Mouse (Mus musculus): Measurements from ENCODE around the gene 1700042G07Rik. TPM values are rescaled to one million over a fixed set of nuclear protein-coding genes. Genes with fewer than 3 reads are reported as not detected.

The 1700042G07Rik gene
- polyA plus RNA-seq, 1 experiment, result not detected

DNA sequence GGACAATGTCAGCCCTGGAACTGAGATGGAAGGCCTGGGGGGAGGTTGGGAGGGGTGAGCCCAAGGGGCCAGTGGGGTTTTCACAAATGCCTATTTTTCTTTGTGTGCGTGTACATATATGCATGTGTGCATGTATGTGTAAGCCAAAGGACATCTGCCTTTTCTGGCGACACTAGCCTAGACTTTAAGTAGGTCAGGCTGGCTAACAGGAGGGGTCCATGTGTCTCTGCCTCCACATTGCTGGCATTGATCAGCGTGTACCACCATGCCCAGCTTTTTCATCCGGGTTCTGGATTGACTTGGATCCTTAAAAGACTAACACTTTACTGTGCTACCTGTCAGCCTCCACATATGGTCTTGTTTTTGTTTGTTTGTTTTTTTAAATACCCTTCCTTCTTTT lies 580 bp downstream of the 1700042G07Rik start:
- Histone ChIP-seq H3K27ac (ENCODE audit: insufficient read depth, low read length) (no peak overlapping the region), H3K4me1 (ENCODE audit: control insufficient read depth, insufficient read depth, low read length) (peaks cover 7% of the 10 kb centered on the region)
- TF ChIP-seq POLR2A (IDR thresholded peaks at IDR 0.05; ENCODE audit: extremely low read depth, insufficient read depth, low read length), result no peak
- TF ChIP-seq CTCF (IDR thresholded peaks at IDR 0.05; ENCODE audit: extremely low read depth, insufficient read depth, low read length), result no peak

DNA sequence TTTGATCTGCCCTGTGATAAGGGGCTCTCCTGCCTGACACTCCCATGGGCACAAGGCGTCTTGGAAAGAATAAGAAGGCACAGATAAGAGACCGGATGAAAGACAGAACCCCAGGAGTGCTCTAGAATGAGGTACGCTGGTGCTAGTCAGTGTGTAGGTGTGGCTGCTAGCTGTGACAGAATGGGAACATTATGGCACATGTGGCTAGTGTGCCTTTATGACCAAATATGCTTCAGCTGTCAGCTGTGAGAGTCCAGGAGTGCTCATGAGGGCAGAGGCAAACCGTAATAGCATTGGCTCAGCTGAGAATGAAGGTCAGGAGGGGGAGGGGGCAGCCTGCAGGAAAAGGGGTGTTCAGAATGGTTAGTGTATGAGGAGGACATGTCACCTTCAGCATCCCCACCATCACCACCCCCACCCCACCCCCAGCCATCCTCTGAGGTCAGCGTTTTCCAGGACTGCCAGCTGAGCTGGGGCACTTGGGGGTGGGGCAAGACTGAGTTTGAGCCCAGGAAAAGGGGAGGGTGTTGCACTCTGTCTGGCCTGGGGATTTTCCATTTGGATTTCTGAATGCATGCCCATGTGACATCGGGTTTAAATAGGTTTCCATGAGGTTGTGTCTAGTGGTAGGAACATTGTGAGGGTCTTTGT lies 1.4 kb downstream of the 1700042G07Rik start:
- Histone ChIP-seq H3K4me3 (ENCODE audit: insufficient read depth, low read length) (no peak overlapping the region), H3K4me1 (ENCODE audit: control insufficient read depth, insufficient read depth, low read length) (peaks cover 7% of the 10 kb centered on the region), H3K27ac (ENCODE audit: insufficient read depth, low read length) (0 out of 2 replicates have a peak overlapping the region, but pooled peaks have one; percentile 73)
- TF ChIP-seq POLR2A (IDR thresholded peaks at IDR 0.05; ENCODE audit: extremely low read depth, insufficient read depth, low read length) (no peak), CTCF (IDR thresholded peaks at IDR 0.05; ENCODE audit: extremely low read depth, insufficient read depth, low read length) (no peak)

More for the DNA sequence above, 580 bp downstream of the 1700042G07Rik start:
- H3K4me3 ChIP-seq (ENCODE audit: insufficient read depth, low read length), result no peak overlapping the region

DNA sequence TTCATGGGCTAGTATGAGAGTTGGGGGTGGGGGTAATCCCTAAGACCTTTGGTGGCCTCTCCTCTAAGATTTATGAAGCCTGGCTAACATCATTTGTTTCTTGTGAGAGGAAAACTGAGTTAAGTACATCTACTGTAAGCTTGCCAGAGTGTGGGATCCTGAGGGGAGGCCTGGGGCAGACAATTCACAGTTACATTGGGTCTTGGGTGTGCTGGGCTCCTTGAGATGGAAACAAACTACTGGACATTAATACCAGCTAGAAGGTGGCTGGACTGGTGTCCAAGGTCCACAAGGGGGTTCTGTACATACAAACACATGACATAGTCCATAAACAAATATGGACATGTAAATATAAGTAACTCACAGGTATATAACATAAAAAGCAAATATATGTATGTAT lies 2.0 kb downstream of the 1700042G07Rik start:
- no peak overlapping the region for H3K4me3 ChIP-seq (ENCODE audit: insufficient read depth, low read length)
- peak overlapping the region; percentile 73; the same call in 1 of the 2 replicates for H3K27ac ChIP-seq (ENCODE audit: insufficient read depth, low read length)
- TF ChIP-seq CTCF (IDR thresholded peaks at IDR 0.05; ENCODE audit: extremely low read depth, insufficient read depth, low read length) (no peak), POLR2A (IDR thresholded peaks at IDR 0.05; ENCODE audit: extremely low read depth, insufficient read depth, low read length) (no peak)
- H3K4me1 ChIP-seq (ENCODE audit: control insufficient read depth, insufficient read depth, low read length), result peaks cover 7% of the 10 kb centered on the region

DNA sequence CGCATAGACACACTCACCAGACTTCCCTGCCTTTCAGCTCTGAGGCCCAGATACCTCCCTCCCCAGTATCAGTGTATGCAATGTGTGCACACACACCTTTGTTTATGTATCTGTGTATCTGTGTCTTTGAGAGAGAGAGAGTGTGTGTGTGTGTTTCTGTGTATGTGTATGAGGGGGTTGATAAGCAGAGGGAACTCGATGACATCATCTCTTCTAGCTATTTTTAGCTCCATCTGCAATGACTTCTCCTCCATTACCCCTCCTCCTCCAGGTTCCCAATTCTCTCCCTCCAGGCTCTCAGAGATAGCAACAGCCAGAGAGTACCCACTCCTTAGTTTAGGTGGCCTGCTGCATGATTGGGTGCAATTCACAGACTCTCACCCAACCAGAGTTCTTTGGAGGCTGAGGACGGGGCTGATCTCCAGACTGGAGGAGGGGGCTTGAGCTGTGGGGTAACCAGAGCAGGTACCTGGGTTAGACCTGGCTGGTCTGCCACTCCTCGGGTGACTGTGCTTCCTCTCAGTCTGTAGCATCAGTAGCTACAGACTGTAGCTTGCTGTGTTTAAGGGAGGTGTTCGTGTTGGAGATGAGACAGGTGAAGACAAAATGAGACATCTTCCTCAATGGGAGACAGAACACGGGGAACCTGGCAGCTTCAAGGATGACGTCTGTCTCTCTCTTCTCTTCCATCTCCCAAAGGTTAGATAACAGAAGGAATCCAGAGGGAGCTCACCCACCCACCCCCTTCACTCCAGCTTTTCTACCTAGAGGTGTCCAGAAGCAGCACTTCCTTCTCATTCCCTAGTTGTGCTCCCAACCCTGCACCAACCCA lies 2.8 kb downstream of the 1700042G07Rik start:
- peak overlapping the region; percentile 91 for H3K27ac ChIP-seq (ENCODE audit: insufficient read depth, low read length)
- TF ChIP-seq POLR2A (IDR thresholded peaks at IDR 0.05; ENCODE audit: extremely low read depth, insufficient read depth, low read length) (peak; percentile 33; the same call in 1 of the 2 replicates), CTCF (IDR thresholded peaks at IDR 0.05; ENCODE audit: extremely low read depth, insufficient read depth, low read length) (no peak)
- peaks cover 7% of the 10 kb centered on the region for H3K4me1 ChIP-seq (ENCODE audit: control insufficient read depth, insufficient read depth, low read length)
- peak overlapping the region; percentile 20 for H3K4me3 ChIP-seq (ENCODE audit: insufficient read depth, low read length)

DNA sequence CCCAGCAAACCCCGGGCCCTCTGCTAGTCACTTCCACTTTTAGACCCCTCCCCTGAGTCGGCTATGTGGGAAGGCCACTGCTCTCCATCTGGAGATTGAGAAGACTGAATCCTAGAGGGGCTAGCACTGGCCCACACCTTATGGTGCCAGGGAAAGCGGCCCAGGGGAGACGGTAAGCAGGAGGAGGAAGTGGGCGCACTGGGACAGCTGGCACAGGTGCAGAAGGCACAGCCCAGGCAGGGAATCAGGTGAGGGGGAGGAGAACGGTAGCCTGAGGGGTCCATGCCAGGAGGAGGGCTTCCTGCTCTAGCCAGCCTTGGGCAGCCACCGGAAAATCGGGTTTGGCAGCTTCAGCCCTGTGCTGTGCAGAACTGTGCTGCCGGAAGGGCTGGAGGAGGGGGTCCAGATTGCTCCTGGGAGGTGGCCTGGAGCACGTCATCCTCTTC lies 3.4 kb downstream of the 1700042G07Rik start:
- Histone ChIP-seq H3K4me3 (ENCODE audit: insufficient read depth, low read length) (peak overlapping the region; percentile 20), H3K27ac (ENCODE audit: insufficient read depth, low read length) (peak overlapping the region; percentile 91), H3K4me1 (ENCODE audit: control insufficient read depth, insufficient read depth, low read length) (peaks cover 7% of the 10 kb centered on the region)
- TF ChIP-seq CTCF (IDR thresholded peaks at IDR 0.05; ENCODE audit: extremely low read depth, insufficient read depth, low read length), result no peak
- 0 out of 2 replicates have a peak, but pooled peaks have one; percentile 42 for TF ChIP-seq POLR2A (IDR thresholded peaks at IDR 0.05; ENCODE audit: extremely low read depth, insufficient read depth, low read length)

DNA sequence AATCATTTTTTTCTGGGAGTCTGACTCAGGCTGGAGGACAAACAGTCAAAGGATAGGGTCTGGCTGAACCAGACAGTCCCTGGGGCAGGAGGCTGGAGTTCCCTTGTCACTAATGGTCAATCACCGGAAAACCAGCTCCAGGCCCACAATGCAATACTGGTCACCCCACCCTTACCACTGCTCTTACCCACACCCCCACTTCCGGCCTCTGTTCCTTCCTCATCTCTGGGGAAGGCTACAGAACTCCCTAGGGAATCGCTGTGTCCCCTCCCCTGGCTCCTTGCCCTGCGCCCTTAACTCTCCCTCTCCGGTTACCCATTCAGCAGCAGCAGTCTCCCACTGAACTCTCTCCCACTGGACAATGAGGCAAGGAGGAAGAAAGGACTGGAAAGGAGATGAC lies 4.0 kb downstream of the 1700042G07Rik start:
- H3K4me3 ChIP-seq (ENCODE audit: insufficient read depth, low read length), result peak overlapping the region; percentile 20; the same call in 1 of the 2 replicates
- TF ChIP-seq POLR2A (IDR thresholded peaks at IDR 0.05; ENCODE audit: extremely low read depth, insufficient read depth, low read length) (no peak), CTCF (IDR thresholded peaks at IDR 0.05; ENCODE audit: extremely low read depth, insufficient read depth, low read length) (no peak)
- peaks cover 7% of the 10 kb centered on the region for H3K4me1 ChIP-seq (ENCODE audit: control insufficient read depth, insufficient read depth, low read length)
- H3K27ac ChIP-seq (ENCODE audit: insufficient read depth, low read length), result peak overlapping the region; percentile 91; the same call in 1 of the 2 replicates

DNA sequence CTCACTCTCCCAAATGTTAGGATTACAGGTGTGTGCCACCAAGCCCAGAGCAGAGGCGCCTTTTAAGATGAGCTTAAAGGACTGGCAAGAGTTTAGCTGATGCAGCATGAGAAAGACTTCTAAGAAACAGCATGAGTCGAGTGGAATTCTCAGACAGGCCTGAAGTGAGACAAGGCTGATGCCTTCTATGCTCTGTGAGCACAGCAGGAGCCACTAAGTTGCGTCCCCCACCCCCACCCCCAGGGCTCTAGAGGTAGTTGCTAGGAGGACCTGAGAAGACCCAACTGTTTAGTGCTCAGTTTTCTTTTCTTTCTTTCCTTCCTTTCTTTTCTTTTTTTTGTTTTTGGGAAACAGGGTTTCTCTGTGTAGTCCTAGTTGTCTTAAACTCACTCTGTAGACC lies 8.9 kb downstream of the 1700042G07Rik start:
- TF ChIP-seq CTCF (IDR thresholded peaks at IDR 0.05; ENCODE audit: extremely low read depth, insufficient read depth, low read length), result no peak
- TF ChIP-seq POLR2A (IDR thresholded peaks at IDR 0.05; ENCODE audit: extremely low read depth, insufficient read depth, low read length), result no peak
- no peaks in the 10 kb centered on the region for H3K4me1 ChIP-seq (ENCODE audit: control insufficient read depth, insufficient read depth, low read length)
- no peak overlapping the region for H3K27ac ChIP-seq (ENCODE audit: insufficient read depth, low read length)
- H3K4me3 ChIP-seq (ENCODE audit: insufficient read depth, low read length), result no peak overlapping the region

DNA sequence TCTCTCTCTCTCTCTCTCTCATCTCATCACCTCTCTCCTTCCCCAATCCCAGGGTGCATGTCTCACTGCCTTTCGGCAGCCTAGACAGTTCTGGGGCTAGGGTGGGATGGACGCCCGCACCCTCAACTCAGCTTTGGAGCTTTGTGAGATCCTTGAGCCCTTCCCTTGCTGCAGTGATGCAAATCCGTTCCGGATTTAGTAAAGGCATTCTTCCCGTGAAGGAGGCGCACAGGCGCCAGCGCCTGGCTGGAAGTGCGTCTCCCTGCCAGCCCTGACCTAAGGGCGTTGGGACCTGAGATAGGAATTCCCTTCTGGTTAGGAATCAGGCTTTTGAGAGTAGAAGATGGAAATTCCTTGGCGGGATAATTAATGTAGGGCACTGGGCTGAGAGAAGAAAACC lies 9.6 kb downstream of the 1700042G07Rik start:
- no peak for TF ChIP-seq CTCF (IDR thresholded peaks at IDR 0.05; ENCODE audit: extremely low read depth, insufficient read depth, low read length)
- no peak for TF ChIP-seq POLR2A (IDR thresholded peaks at IDR 0.05; ENCODE audit: extremely low read depth, insufficient read depth, low read length)
- Histone ChIP-seq H3K4me1 (ENCODE audit: control insufficient read depth, insufficient read depth, low read length) (no peaks in the 10 kb centered on the region), H3K4me3 (ENCODE audit: insufficient read depth, low read length) (peak overlapping the region; percentile 3; the same call in 1 of the 2 replicates), H3K27ac (ENCODE audit: insufficient read depth, low read length) (peak overlapping the region; percentile 58; the same call in 1 of the 2 replicates)

DNA sequence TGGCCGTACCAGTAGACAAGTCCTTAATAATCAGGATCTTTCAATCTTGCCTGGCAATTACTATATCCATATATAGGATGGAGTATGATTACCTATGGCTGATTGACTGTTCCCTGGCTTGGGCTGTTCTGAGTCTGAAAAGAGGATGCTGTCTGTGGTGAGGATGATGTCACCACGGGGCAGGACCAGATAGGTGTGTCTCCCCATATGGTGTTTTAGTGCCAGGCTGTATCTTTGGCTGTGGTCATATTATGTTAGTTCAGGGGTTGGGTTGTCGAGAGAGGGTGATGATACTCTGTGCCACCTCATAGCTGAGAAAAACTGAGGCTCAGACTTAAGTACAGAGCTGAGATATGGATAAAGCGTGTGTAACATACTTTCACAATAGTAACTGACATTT lies 11.9 kb downstream of the 1700042G07Rik start:
- H3K4me1 ChIP-seq (ENCODE audit: control insufficient read depth, insufficient read depth, low read length), result no peaks in the 10 kb centered on the region
- H3K4me3 ChIP-seq (ENCODE audit: insufficient read depth, low read length), result no peak overlapping the region
- H3K27ac ChIP-seq (ENCODE audit: insufficient read depth, low read length), result no peak overlapping the region
- TF ChIP-seq POLR2A (IDR thresholded peaks at IDR 0.05; ENCODE audit: extremely low read depth, insufficient read depth, low read length) (no peak), CTCF (IDR thresholded peaks at IDR 0.05; ENCODE audit: extremely low read depth, insufficient read depth, low read length) (no peak)

All from cortical plate, adult 2 months (tissue).